Mouse (Mus musculus) CD4-positive, CD25-positive, alpha-beta regulatory T cell, adult 2 months (primary cell): ENCODE data around the gene Hist2h2be.

ENCODE experiments used
- DNase-seq: peaks from one replicate; pipeline ENCODE4 v3.0.0-alpha.2; 2012; ENCODE audit warnings: low read depth, low spot score

The Hist2h2be gene

GRCm38 (mm10) chr3:96262216-96262875 lies 41.4 kb downstream of the Hist2h2be start:
- peak; percentile 84 for DNase-seq

- peak; percentile 93 for DNase-seq
These were observed 42.1 kb downstream of the Hist2h2be start, which contains the start of gene Hist2h4 for GRCm38 (mm10) chr3:96262979-96263550. Gene Hist2h4, minus strand, starts transcription at chr3:96263311.

GRCm38 (mm10) chr3:96263558-96264403 lies 42.9 kb downstream of the Hist2h2be start:
- peak; percentile 71 for DNase-seq

DNA sequence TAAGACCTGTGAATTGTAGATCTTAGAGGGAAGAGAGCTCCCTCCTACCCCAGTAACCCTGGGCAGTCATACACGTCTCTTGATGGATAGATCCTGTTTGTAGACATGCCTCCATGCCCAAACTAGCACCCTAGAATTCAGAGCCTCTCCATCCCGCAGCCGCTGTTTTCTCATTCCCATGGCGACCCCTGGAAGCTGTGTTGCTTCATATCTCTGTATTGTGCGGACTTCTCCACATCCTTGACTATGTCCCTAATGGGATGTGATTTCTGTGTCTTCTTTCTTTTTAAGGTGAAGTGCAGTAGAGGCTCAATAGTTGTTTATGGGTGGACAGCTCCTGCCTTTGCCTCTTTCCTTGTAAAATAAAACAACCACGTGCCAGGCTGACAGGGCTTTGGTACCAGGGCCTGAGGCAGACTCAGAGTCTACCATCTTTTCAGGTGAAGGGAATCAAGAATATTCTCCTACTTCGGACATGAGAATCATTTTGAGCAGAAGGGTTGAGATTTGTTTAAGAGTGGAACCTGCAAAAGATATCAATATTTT lies 43.6 kb downstream of the Hist2h2be start:
- no peak for DNase-seq

DNA sequence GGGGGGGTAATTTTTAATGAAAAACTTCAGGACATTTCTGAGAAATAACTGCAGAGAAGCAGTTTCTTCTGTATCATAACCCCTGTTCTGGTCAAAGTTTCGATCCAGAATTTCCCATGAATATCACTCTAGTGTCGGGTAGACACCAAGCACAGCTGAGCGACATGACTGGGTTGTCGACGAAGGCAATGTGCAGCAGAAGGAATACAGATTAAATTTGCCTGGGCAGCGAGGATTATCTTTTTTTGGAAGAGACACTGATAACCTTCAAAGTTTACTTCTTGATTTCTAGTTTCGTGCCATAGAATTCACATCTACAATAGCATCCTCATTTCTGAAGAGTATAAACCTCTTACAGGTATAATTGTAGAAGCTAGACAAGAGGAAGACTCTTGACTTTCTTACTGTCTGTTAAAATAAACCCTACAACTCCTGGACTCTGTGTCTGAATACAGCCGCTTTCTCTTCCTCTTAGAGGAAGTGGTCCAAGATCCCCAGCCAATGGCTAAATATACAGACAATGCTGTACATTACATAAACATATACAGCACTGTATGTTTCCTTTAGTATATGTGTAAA lies 45.3 kb downstream of the Hist2h2be start:
- DNase-seq = no peak

- DNase-seq = no peak
These were observed 46.6 kb downstream of the Hist2h2be start for GRCm38 (mm10) chr3:96267541-96267940.

DNA sequence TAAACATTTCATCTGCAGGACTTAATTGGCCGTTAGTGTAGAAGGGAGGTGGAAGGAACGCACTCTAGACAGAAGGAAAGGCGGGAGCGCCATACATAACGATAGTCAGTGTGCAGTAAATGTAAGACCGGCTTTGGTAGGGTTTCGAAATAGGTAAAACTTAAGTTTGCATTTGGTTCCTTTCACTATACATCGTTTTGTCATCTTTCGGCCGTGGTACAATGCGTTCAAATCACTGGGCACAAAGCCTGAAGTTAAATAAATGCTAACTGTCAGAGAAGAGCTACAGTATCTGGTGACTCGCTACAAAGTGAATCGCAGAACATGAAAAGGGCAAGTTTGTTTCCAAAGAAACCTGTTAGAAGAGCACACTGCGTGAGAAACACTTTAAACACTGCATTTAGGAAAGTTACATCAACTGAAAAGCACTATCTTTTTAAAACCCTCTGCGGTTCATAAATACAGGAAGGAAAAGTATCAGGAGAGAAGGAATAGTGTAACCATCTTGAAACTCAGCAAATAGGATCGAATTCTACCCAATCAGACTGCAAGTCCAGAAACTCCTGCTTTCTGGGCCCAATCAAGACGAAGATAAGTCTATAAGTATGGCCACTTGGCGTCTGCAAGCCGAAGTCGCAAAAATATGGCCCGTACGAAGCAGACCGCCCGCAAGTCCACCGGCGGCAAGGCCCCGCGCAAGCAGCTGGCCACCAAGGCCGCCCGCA lies 47.3 kb downstream of the Hist2h2be start, which contains the start of gene Hist2h3b:
Hist2h3b (plus strand) TSS at position 604 of the 725 bp plus-strand sequence.
- DNase-seq = peak; percentile 78

GRCm38 (mm10) chr3:96268776-96269378 lies 48.0 kb downstream of the Hist2h2be start:
- peak; percentile 66 for DNase-seq

- peak; percentile 95 for DNase-seq
These were observed 48.9 kb downstream of the Hist2h2be start, which contains the start of gene Hist2h2bb for GRCm38 (mm10) chr3:96269511-96270474. Gene Hist2h2bb, plus strand, starts transcription at chr3:96269752.
